Mouse (Mus musculus): ENCODE results near the gene Zfp446. TPM values are rescaled to one million over a fixed set of nuclear protein-coding genes. Genes with fewer than 3 reads are reported as not detected.

Gene Zfp446
- polyA plus RNA-seq, 1 experiment from 2014 or later = 5.4 TPM

GRCm38 (mm10) chr7:12995862-12996261, 18.2 kb downstream of the Zfp446 start:
- Histone ChIP-seq H3K4me1 (replicated peaks; ENCODE audit: control insufficient read depth, insufficient read depth, low read length) (no peaks in the 10 kb centered on the region), H3K9me3 (ENCODE audit: control insufficient read depth, low read length) (no peaks in the 10 kb centered on the region), H3K4me3 (ENCODE audit: low read depth, low read length) (no peak overlapping the region), H3K4me2 (ENCODE audit: low read length) (no peak overlapping the region), H3K9ac (ENCODE audit: low read length) (no peak overlapping the region), H3K27me3 (replicated peaks; ENCODE audit: control insufficient read depth, insufficient read depth, low read length) (no peaks in the 10 kb centered on the region), H3K27ac (ENCODE audit: low read depth) (no peak overlapping the region), H3K36me3 (ENCODE audit: control insufficient read depth, insufficient read depth, low read length) (no peaks in the 10 kb centered on the region)
- DNase-seq (ENCODE audit: low spot score) = no peak
- no peak for ATAC-seq (replicated peaks; ENCODE audit: low FRiP score, low TSS enrichment, low read depth)

DNA sequence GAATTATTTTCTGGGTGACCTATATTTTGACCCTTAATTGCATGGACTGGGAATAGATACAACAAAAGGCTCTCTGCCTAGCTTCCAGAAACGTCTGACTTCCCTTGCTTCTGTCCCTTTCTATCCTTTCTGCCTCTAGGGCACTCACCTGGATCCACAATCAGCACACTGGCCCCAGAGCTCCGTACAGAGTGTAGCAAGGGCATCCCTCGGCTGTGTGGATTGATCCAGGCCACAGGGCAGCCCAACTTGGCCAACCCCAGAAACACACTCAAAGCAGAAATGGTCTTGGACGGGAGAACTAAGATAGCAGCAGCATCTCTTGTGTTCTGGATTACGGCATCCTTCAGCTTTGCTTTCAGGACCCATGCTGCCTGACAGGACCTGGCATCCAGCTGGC, 19.6 kb downstream of the Zfp446 start:
- Histone ChIP-seq H3K36me3 (ENCODE audit: control insufficient read depth, insufficient read depth, low read length) (no peaks in the 10 kb centered on the region), H3K4me3 (ENCODE audit: low read depth, low read length) (no peak overlapping the region), H3K9ac (ENCODE audit: low read length) (no peak overlapping the region), H3K4me1 (replicated peaks; ENCODE audit: control insufficient read depth, insufficient read depth, low read length) (no peaks in the 10 kb centered on the region), H3K27me3 (replicated peaks; ENCODE audit: control insufficient read depth, insufficient read depth, low read length) (no peaks in the 10 kb centered on the region), H3K9me3 (ENCODE audit: control insufficient read depth, low read length) (no peaks in the 10 kb centered on the region), H3K27ac (ENCODE audit: low read depth) (no peak overlapping the region), H3K4me2 (ENCODE audit: low read length) (no peak overlapping the region)
- ATAC-seq (replicated peaks; ENCODE audit: low FRiP score, low TSS enrichment, low read depth) = no peak
- no peak for DNase-seq (ENCODE audit: low spot score)
- 73% methylated on average over 5 of the region's 5 CpGs for WGBS

- Histone ChIP-seq H3K27ac (ENCODE audit: low read depth) (no peak within 1 kb of the TSS), H3K27me3 (replicated peaks; ENCODE audit: control insufficient read depth, insufficient read depth, low read length) (no peaks in the 10 kb centered on the region), H3K4me3 (ENCODE audit: low read depth, low read length) (no peak within 1 kb of the TSS), H3K9me3 (ENCODE audit: control insufficient read depth, low read length) (no peaks in the 10 kb centered on the region), H3K36me3 (ENCODE audit: control insufficient read depth, insufficient read depth, low read length) (no peaks in the 10 kb centered on the region), H3K9ac (ENCODE audit: low read length) (no peak within 1 kb of the TSS), H3K4me2 (ENCODE audit: low read length) (no peak within 1 kb of the TSS), H3K4me1 (replicated peaks; ENCODE audit: control insufficient read depth, insufficient read depth, low read length) (no peaks in the 10 kb centered on the region)
- 77% methylated on average over 5 of the region's 5 CpGs for WGBS
- no peak for DNase-seq (ENCODE audit: low spot score)
- ATAC-seq (replicated peaks; ENCODE audit: low FRiP score, low TSS enrichment, low read depth) = no peak
Measured at GRCm38 (mm10) chr7:12998053-12998452, 20.4 kb downstream of the Zfp446 start, which contains the start of gene Slc27a5. TSS of gene Slc27a5 (minus strand) at chr7:12998192.

DNA sequence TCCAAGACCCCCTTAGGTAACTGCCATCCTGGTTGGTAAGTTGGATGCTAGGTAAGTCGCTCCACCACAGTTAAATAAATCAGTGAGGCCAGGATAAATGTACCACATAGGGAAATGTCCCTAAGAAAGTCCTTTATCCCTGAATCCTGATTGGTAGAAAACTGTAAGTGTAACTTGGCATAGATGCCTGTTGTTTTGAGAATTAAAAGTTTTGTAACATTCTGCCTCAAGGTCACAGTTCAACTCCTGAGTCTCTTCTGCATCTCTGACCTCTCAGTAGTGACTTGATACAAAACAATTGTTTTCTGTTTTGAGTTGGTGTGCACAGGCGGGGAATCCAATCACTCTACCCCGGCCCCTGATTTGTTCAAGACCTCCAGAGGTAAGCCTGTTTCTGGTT, 21.2 kb downstream of the Zfp446 start, which contains the start of gene Trim28:
Gene Trim28, plus strand, starts transcription at position 264 of the 400 bp plus-strand sequence.
- H3K36me3 ChIP-seq (ENCODE audit: control insufficient read depth, insufficient read depth, low read length) = no peaks in the 10 kb centered on the region
- ATAC-seq (replicated peaks; ENCODE audit: low FRiP score, low TSS enrichment, low read depth) = no peak
- no peak within 1 kb of the TSS for H3K4me3 ChIP-seq (ENCODE audit: low read depth, low read length)
- H3K4me1 ChIP-seq (replicated peaks; ENCODE audit: control insufficient read depth, insufficient read depth, low read length) = no peaks in the 10 kb centered on the region
- H3K27ac ChIP-seq (ENCODE audit: low read depth) = no peak within 1 kb of the TSS
- no peaks in the 10 kb centered on the region for H3K9me3 ChIP-seq (ENCODE audit: control insufficient read depth, low read length)
- H3K9ac ChIP-seq (ENCODE audit: low read length) = no peak within 1 kb of the TSS
- no peak for DNase-seq (ENCODE audit: low spot score)
- no peak within 1 kb of the TSS for H3K4me2 ChIP-seq (ENCODE audit: low read length)
- no peaks in the 10 kb centered on the region for H3K27me3 ChIP-seq (replicated peaks; ENCODE audit: control insufficient read depth, insufficient read depth, low read length)
- 76% methylated on average over 3 of the region's 3 CpGs for WGBS

DNA sequence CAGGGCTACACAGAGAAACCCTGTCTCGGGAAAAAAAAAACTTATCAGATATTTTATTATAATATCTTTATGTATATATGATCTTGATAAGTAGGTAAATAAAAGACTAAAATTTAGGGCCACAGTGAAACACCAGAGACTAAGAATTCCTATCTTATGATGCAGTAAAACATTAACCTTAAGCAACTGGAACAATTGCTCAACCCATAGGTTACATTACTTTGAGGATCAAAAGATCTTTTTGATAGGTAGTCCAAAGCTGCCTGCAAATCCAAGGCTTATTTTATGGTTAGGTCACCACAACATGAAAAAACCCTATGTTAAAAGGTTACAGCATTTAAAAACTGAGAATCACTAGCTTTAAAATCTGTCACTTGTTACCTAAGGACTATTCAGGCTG, 23.9 kb downstream of the Zfp446 start:
- DNase-seq (ENCODE audit: low spot score) (no peak), ATAC-seq (replicated peaks; ENCODE audit: low FRiP score, low TSS enrichment, low read depth) (no peak)
- no peak overlapping the region for H3K9ac ChIP-seq (ENCODE audit: low read length)
- WGBS = 50% methylated on average over 1 of the region's 1 CpGs
- peaks cover 19% of the 10 kb centered on the region for H3K36me3 ChIP-seq (ENCODE audit: control insufficient read depth, insufficient read depth, low read length)
- no peak overlapping the region for H3K27ac ChIP-seq (ENCODE audit: low read depth)
- H3K9me3 ChIP-seq (ENCODE audit: control insufficient read depth, low read length) = no peaks in the 10 kb centered on the region
- H3K27me3 ChIP-seq (replicated peaks; ENCODE audit: control insufficient read depth, insufficient read depth, low read length) = no peaks in the 10 kb centered on the region
- H3K4me3 ChIP-seq (ENCODE audit: low read depth, low read length) = no peak overlapping the region
- no peaks in the 10 kb centered on the region for H3K4me1 ChIP-seq (replicated peaks; ENCODE audit: control insufficient read depth, insufficient read depth, low read length)
- H3K4me2 ChIP-seq (ENCODE audit: low read length) = no peak overlapping the region

GRCm38 (mm10) chr7:13003380-13003779, 25.7 kb downstream of the Zfp446 start:
- 75% methylated on average over 5 of the region's 5 CpGs for WGBS
- Histone ChIP-seq H3K36me3 (ENCODE audit: control insufficient read depth, insufficient read depth, low read length) (peaks cover 30% of the 10 kb centered on the region), H3K27ac (ENCODE audit: low read depth) (no peak overlapping the region), H3K9me3 (ENCODE audit: control insufficient read depth, low read length) (no peaks in the 10 kb centered on the region), H3K9ac (ENCODE audit: low read length) (no peak overlapping the region), H3K4me1 (replicated peaks; ENCODE audit: control insufficient read depth, insufficient read depth, low read length) (no peaks in the 10 kb centered on the region; the same call in 1 of the 2 replicates), H3K4me3 (ENCODE audit: low read depth, low read length) (no peak overlapping the region), H3K27me3 (replicated peaks; ENCODE audit: control insufficient read depth, insufficient read depth, low read length) (no peaks in the 10 kb centered on the region), H3K4me2 (ENCODE audit: low read length) (no peak overlapping the region)
- ATAC-seq (replicated peaks; ENCODE audit: low FRiP score, low TSS enrichment, low read depth) (no peak), DNase-seq (ENCODE audit: low spot score) (no peak)

DNA sequence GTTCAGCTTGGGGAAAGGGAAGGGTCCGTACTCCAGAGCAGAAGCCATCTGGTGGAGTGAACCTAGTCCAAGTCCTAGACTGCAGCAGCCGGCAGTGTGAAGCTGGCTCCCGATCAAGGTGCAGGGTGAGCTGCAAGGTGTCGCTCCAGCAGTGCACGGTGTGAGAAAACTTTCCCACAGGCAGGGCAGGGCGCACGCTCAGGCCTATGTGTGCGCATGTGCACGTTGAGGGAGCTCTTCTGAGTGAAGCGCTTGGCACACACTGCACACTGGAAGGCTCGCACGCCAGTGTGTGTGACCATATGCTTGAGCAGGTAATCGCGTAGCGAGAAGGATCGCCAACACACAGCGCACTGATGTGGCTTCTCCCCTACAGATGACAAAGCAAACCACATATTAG, 28.4 kb downstream of the Zfp446 start:
- 89% methylated on average over 17 of the region's 17 CpGs for WGBS
- Histone ChIP-seq H3K27me3 (replicated peaks; ENCODE audit: control insufficient read depth, insufficient read depth, low read length) (no peaks in the 10 kb centered on the region), H3K36me3 (ENCODE audit: control insufficient read depth, insufficient read depth, low read length) (peaks cover 30% of the 10 kb centered on the region), H3K4me2 (ENCODE audit: low read length) (no peak overlapping the region), H3K9ac (ENCODE audit: low read length) (no peak overlapping the region), H3K4me1 (replicated peaks; ENCODE audit: control insufficient read depth, insufficient read depth, low read length) (peaks cover 4% of the 10 kb centered on the region; the same call in 1 of the 2 replicates), H3K4me3 (ENCODE audit: low read depth, low read length) (no peak overlapping the region), H3K27ac (ENCODE audit: low read depth) (no peak overlapping the region), H3K9me3 (ENCODE audit: control insufficient read depth, low read length) (no peaks in the 10 kb centered on the region)
- ATAC-seq (replicated peaks; ENCODE audit: low FRiP score, low TSS enrichment, low read depth) = no peak
- no peak for DNase-seq (ENCODE audit: low spot score)

DNA sequence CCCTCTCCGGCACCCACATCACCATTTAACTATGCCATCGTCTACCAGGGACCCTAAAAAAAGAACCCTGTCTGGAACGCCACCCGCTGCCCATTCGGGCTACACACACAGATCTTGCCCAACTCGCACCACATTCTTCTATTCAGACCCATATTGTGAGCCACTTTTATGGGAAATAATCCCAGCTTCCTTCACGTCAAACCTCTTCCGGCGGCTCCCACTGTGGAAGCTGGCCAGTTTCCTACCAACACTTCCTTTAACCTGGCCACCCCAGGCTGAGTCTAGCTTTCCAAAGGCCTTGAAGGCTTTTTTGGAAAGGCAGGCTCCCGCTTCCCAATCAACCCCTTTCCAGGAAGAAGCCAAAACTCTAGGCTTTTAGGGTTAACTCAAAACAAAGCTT, 28.9 kb downstream of the Zfp446 start:
- Histone ChIP-seq H3K9me3 (ENCODE audit: control insufficient read depth, low read length) (no peaks in the 10 kb centered on the region), H3K4me2 (ENCODE audit: low read length) (no peak overlapping the region), H3K27ac (ENCODE audit: low read depth) (no peak overlapping the region), H3K27me3 (replicated peaks; ENCODE audit: control insufficient read depth, insufficient read depth, low read length) (no peaks in the 10 kb centered on the region), H3K4me3 (ENCODE audit: low read depth, low read length) (no peak overlapping the region), H3K9ac (ENCODE audit: low read length) (no peak overlapping the region), H3K36me3 (ENCODE audit: control insufficient read depth, insufficient read depth, low read length) (peaks cover 30% of the 10 kb centered on the region), H3K4me1 (replicated peaks; ENCODE audit: control insufficient read depth, insufficient read depth, low read length) (peaks cover 4% of the 10 kb centered on the region; the same call in 1 of the 2 replicates)
- ATAC-seq (replicated peaks; ENCODE audit: low FRiP score, low TSS enrichment, low read depth) (no peak), DNase-seq (ENCODE audit: low spot score) (no peak)
- 85% methylated on average over 10 of the region's 10 CpGs for WGBS

GRCm38 (mm10) chr7:13007341-13008092, 29.9 kb downstream of the Zfp446 start:
- no peak overlapping the region for H3K9ac ChIP-seq (ENCODE audit: low read length)
- H3K9me3 ChIP-seq (ENCODE audit: control insufficient read depth, low read length) = no peaks in the 10 kb centered on the region
- 45% methylated on average over 57 of the region's 57 CpGs for WGBS
- H3K27me3 ChIP-seq (replicated peaks; ENCODE audit: control insufficient read depth, insufficient read depth, low read length) = no peaks in the 10 kb centered on the region
- H3K4me1 ChIP-seq (replicated peaks; ENCODE audit: control insufficient read depth, insufficient read depth, low read length) = peaks cover 4% of the 10 kb centered on the region; the same call in 1 of the 2 replicates
- no peak overlapping the region for H3K27ac ChIP-seq (ENCODE audit: low read depth)
- H3K4me2 ChIP-seq (ENCODE audit: low read length) = no peak overlapping the region
- H3K36me3 ChIP-seq (ENCODE audit: control insufficient read depth, insufficient read depth, low read length) = peaks cover 30% of the 10 kb centered on the region
- DNase-seq (ENCODE audit: low spot score) (no peak), ATAC-seq (replicated peaks; ENCODE audit: low FRiP score, low TSS enrichment, low read depth) (no peak)
- no peak overlapping the region for H3K4me3 ChIP-seq (ENCODE audit: low read depth, low read length)
